Mouse (Mus musculus): ENCODE results near the gene Sox9.

Sox9 gene

DNA sequence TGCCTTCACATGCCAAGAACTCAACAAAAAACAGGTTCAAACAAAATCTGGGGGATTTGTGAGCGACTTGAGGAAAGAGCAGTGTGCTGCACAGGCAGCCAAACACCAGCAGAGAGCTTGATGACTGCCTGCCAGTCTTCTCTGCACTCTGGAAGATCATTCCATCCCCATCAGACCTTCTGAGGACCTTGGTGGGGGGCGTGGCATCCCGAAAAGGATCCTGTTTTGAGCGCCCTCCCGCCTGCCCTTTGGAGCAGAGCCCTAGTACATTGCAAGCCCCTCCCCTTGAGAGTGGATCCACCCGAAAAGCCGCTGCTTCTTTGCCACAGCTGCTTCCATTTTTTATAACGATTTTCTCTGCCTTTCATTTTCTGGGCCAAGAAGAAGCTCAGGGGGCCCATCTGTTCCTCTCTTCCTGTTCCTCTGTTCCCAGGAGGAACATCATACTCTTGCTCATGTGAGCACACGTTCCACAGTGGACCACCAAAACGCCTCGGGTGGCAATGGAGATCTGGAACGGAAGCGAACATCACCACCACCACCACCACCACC, 16.9 kb downstream of the Sox9 start:
- WGBS: 46% methylated on average over 13 of the region's 13 CpGs

- 49% methylated on average over 4 of the region's 4 CpGs for WGBS
Observed at GRCm38 (mm10) chr11:112801189-112801818, 19.3 kb downstream of the Sox9 start.

DNA sequence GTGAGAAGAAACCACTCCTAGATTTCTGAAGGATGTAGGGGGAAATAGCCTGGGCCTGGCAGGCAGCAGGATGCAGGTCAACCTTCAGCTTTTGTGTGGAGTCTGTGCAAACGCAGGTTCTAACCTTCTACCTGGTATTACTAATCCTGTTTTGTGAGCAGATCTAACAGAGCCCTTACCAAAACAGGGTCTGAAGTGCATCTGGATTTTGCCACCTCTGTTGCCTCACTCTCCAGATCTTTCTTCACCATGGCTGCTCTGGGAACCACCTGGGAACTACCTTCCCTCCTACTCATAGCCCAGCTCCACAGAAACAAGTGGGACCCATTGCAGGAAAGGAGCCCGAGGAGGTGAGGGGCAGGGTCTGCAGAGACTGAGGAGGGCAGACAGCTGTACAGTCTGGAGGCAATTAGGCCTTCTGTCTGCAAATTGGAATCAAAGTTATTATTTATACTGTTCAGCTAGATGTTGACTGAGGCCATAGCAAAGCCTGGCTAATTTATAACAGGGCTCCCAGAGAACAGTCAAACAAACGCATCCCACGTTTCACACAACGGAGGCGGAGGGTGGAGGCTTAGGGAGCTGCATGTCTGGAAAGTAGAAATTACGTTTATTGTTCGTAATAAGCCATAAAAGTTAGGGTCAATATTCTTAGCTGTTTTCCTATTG, 25.9 kb downstream of the Sox9 start:
- 74% methylated on average over 8 of the region's 8 CpGs for WGBS

DNA sequence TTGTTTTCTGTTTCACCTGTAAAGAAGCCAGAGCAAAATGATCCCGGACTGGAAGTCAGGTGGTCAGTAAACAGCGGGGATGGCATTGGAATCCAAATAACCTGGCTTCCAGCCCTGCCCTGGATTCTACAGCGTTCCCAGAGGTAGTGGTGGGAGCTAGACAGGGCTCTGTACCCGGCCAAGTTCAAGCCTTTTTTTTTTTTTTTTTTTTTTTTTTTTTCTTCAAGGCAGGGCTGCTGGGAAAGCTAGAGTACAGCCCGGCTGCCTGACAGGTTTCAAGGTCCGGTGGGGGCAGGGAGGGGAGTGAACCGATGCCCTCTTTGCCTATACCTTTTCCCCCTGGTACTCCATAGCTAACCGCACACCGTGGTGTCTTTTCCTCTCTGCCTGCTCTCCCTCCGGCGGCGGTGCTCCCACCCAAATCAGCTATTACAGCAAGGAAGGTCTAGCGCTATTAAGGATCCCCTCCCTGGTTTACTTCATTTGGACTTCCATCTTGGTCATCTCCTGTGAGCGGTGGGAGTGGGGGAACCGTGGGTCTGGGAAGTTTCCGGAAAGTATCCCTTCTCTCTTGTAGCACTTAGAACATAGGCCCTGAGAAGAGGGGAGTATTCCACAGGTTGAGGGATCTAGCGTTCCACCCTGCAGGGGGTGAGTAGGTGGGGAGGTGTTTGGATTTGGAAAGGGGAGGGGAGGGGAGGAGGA, 28.6 kb downstream of the Sox9 start:
- WGBS: 3% methylated on average over 17 of the region's 17 CpGs

DNA sequence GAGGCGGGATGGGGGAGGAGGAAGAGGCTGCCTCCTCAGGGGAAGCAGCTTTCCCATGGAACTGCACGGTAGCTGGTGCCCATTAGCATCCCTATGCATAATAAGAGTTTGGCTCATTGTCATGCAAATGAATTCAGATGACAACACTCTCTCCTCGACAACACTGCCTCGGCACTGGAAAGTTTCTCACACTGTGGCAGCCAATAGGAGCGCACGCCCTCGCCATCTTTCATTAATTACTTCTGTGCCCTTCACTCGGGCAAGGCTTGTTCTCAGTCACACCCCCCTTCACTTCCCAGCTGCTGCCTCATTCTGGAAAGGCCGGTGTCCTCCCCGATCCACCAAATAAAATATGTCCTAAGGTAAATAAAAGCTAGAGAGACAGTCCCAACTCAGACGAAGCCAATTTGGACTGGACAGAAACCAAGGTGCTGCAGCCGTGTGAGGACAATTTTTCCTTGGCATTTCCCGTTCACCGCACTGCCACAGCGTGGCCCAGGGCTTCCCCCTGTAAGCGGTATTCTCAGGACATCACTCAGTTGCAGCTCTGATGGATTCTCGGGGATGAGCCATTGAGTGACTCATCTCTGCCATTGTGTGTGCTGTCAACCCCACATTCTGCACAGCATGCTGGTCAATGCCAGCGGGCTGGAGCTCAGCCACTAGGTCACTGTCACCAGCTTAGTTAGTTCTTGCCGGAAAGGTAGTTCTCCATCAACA, 29.3 kb downstream of the Sox9 start:
- 6% methylated on average over 18 of the region's 19 CpGs for WGBS

GRCm38 (mm10) chr11:112817829-112818650, 36.0 kb downstream of the Sox9 start:
- WGBS: 47% methylated on average over 14 of the region's 14 CpGs

- WGBS: 68% methylated on average over 7 of the region's 7 CpGs
Observed at GRCm38 (mm10) chr11:112818651-112819270, 36.7 kb downstream of the Sox9 start.

- WGBS: 85% methylated on average over 2 of the region's 2 CpGs
Observed at GRCm38 (mm10) chr11:112821536-112821935, 39.5 kb downstream of the Sox9 start.

DNA sequence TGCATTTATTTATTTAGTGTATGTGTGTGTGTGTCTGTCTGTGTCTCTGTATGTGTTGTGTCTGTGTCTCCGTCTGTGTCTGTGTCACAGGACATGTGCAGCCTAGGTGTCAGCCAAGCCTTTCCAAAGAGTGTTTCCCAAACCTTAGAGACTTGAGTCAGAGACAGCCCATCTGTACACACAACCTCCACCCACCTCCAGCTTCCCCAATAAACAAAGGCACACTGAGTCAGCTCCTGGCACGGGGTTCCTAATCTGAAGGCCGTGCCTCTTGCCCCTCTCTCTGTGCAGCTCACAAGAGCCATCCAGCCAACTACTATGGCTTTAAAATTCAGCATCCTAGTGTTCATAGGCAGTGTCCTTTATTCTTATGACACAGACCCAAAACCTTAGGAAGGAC, 42.1 kb downstream of the Sox9 start:
- 76% methylated on average over 3 of the region's 3 CpGs for WGBS

DNA sequence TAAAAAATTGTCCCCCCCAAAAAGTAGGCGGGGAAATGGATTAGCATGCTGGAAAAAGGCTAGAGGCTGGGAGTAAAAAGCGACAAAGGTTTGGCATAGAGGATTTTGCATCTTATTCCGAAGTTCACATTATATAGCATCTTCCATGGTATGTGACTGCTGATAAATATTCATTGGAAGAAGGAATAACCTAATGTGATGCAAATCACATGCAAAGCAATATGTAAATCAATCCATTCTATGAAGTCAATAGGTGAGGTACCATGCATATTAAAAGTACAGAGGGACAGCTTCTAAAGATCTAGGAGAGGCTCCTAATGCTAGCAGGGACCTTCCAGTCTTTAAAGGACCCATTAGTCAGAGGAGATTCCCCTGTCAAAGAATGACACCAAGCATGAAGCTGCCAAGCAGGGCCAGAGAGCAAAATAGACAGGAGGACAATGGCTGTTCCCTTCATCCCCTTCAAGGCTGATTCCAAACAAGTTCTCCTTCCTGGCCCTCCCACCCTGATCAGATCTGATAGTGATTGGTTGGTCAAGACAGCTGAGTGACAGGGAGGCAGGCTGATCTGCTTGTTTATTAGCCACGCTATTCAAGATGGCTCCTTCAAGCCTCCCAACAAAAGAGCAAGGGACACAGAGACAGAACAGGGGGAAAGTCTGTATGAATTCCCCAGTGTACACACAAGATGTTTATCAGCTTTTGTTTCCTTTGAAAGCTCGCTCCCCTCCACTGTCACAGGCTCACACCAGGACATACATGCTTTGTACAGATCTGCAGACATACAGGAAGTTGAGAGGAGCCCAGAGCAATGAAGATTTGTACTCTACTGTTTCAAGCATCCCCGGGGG, 44.4 kb downstream of the Sox9 start:
- 86% methylated on average over 6 of the region's 6 CpGs for WGBS

DNA sequence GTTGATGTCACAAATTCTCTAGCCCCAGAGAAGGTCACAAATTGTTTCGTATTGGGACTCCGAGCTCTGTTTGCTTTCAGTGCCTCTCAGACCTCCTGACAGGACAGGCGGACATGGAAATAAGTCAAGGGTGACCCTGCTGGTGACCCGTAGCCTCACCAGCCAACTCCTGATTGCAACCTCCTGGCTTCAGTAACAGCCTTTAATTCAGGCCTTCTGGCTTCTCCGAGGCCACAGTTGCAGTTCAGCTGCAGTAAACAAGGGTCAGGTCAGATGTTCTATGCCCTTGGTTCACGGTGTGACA, 45.0 kb downstream of the Sox9 start:
- 82% methylated on average over 6 of the region's 6 CpGs for WGBS

- WGBS: 89% methylated on average over 9 of the region's 9 CpGs
Observed at GRCm38 (mm10) chr11:112828553-112829287, 46.7 kb downstream of the Sox9 start.

DNA sequence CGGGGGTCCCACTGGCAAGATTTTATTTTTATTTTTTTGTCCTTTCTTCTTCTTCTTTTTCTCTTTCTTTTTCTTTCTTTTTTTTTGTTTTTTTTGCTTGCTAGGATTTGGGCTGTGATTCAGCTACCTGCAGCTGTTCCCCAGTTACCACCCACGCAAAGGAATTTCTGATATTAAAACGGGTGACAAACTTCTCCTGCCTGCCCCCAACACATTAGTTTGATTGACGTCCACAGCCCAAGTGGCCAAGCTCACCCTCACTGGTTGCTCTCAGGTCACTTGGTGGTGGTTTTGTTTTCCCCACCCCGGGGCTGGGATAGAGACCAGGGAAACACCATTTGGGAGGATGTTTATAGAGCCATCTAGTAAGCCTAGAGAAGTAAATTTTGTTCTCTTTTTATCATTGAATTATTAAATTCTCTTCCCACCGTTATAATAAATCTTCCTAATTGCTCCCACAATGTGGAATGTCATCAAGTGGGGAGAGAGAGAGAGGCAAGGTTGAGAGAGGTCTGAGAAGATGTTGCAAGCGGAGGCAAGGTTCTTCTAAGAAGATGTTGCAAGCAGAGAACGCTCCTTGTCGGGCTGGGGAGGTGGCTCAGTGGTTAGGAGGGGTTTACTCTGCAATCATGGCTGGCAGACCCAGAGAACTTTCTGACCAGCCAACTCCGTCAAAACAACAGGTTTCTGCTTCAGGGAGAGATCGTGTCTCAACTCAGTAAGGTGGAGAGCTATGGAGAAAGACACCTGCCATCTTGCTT, 52.4 kb downstream of the Sox9 start:
- 54% methylated on average over 11 of the region's 11 CpGs for WGBS

GRCm38 (mm10) chr11:112835468-112836092, 53.6 kb downstream of the Sox9 start:
- WGBS: 66% methylated on average over 7 of the region's 7 CpGs

Measured in cerebral cortex, adult 2 months (tissue).